Mouse (Mus musculus) 3134 (cell line): ENCODE measurements around the gene Gtf2h4.

ENCODE experiments used
- DNase-seq: peaks from one replicate; pipeline ENCODE4 v3.0.0-alpha.2; 2011; ENCODE audit warnings: low spot score; ENCODE audit not compliant: insufficient read length; ENCODE audit errors: extremely low read depth

Gtf2h4 gene

GRCm38 (mm10) chr17:35673416-35674035 lies at the start of gene Gtf2h4:
Gene Gtf2h4 (minus strand): TSS chr17:35673739.
- DNase-seq, result peak; percentile 77

GRCm38 (mm10) chr17:35721676-35722075 lies 48.1 kb upstream of the Gtf2h4 start:
- no peak for DNase-seq

- peak; percentile 34 for DNase-seq
Observed at GRCm38 (mm10) chr17:35720340-35720727, 46.8 kb upstream of the Gtf2h4 start.

GRCm38 (mm10) chr17:35719616-35720339 lies 46.2 kb upstream of the Gtf2h4 start:
- DNase-seq, result no peak

GRCm38 (mm10) chr17:35717080-35717479 lies 43.5 kb upstream of the Gtf2h4 start:
- DNase-seq, result no peak

- DNase-seq, result no peak
Observed at GRCm38 (mm10) chr17:35716114-35716513, 42.6 kb upstream of the Gtf2h4 start.

- DNase-seq, result no peak
Observed at GRCm38 (mm10) chr17:35710705-35711347, 37.3 kb upstream of the Gtf2h4 start.

GRCm38 (mm10) chr17:35708611-35709010 lies 35.1 kb upstream of the Gtf2h4 start:
- DNase-seq, result no peak

GRCm38 (mm10) chr17:35707929-35708328 lies 34.4 kb upstream of the Gtf2h4 start:
- DNase-seq, result no peak

GRCm38 (mm10) chr17:35705836-35706235 lies 32.3 kb upstream of the Gtf2h4 start:
- DNase-seq, result no peak

- DNase-seq, result no peak
Observed at GRCm38 (mm10) chr17:35704621-35705464, 31.3 kb upstream of the Gtf2h4 start, which contains the start of gene Ddr1. Gene Ddr1 (minus strand): TSS chr17:35704621.

- no peak for DNase-seq
Observed at GRCm38 (mm10) chr17:35703751-35704271, 30.3 kb upstream of the Gtf2h4 start.

- no peak for DNase-seq
Observed at GRCm38 (mm10) chr17:35703065-35703464, 29.5 kb upstream of the Gtf2h4 start.

- no peak for DNase-seq
Observed at GRCm38 (mm10) chr17:35702605-35703004, 29.1 kb upstream of the Gtf2h4 start.

- DNase-seq, result peak; percentile 67
Observed at GRCm38 (mm10) chr17:35701978-35702461, 28.5 kb upstream of the Gtf2h4 start.

GRCm38 (mm10) chr17:35701203-35701977 lies 27.9 kb upstream of the Gtf2h4 start:
- DNase-seq, result no peak

GRCm38 (mm10) chr17:35700371-35700961 lies 26.9 kb upstream of the Gtf2h4 start:
- DNase-seq, result peak; percentile 82

GRCm38 (mm10) chr17:35699919-35700318 lies 26.4 kb upstream of the Gtf2h4 start:
- peak; percentile 93 for DNase-seq

GRCm38 (mm10) chr17:35698501-35698883 lies 25.0 kb upstream of the Gtf2h4 start:
- no peak for DNase-seq
